Mouse (Mus musculus): Measurements from ENCODE around the gene Gtf3c2. TPM values are rescaled to one million over a fixed set of nuclear protein-coding genes. Genes with fewer than 3 reads are reported as not detected.

Gtf3c2 gene
- polyA plus RNA-seq, 1 experiment from 2014 or later = 47.5 TPM

- DNase-seq (ENCODE audit: low spot score) = peak; percentile 12
Observed at GRCm38 (mm10) chr5:31179301-31179765, 611 bp downstream of the Gtf3c2 start.

GRCm38 (mm10) chr5:31168630-31169029, 11.3 kb downstream of the Gtf3c2 start:
- Histone ChIP-seq H3K9me3 (ENCODE audit: control insufficient read depth, low read length) (no peaks in the 10 kb centered on the region), H3K4me1 (ENCODE audit: control insufficient read depth, insufficient read depth, low read length) (no peaks in the 10 kb centered on the region), H3K27ac (replicated peaks; ENCODE audit: low read depth, low read length) (no peak overlapping the region), H3K36me3 (ENCODE audit: control insufficient read depth, insufficient read depth, low read length) (peaks cover 92% of the 10 kb centered on the region), H3K4me3 (ENCODE audit: low read depth, low read length) (no peak overlapping the region), H3K4me2 (ENCODE audit: low read depth, low read length) (no peak overlapping the region), H3K9ac (ENCODE audit: low read depth, low read length) (no peak overlapping the region), H3K27me3 (replicated peaks; ENCODE audit: control insufficient read depth, insufficient read depth, low read length) (no peaks in the 10 kb centered on the region)
- ATAC-seq (ENCODE audit: low read depth) (no peak), DNase-seq (ENCODE audit: low spot score) (no peak)
- WGBS = 92% methylated on average over 4 of the region's 4 CpGs

More at GRCm38 (mm10) chr5:31179301-31179765, 611 bp downstream of the Gtf3c2 start:
- Histone ChIP-seq H3K9ac (ENCODE audit: low read depth, low read length) (peak overlapping the region; percentile 77), H3K4me1 (ENCODE audit: control insufficient read depth, insufficient read depth, low read length) (peaks cover 10% of the 10 kb centered on the region; the same call in 1 of the 2 replicates), H3K36me3 (ENCODE audit: control insufficient read depth, insufficient read depth, low read length) (peaks cover 7% of the 10 kb centered on the region), H3K9me3 (ENCODE audit: control insufficient read depth, low read length) (no peaks in the 10 kb centered on the region), H3K27me3 (replicated peaks; ENCODE audit: control insufficient read depth, insufficient read depth, low read length) (no peaks in the 10 kb centered on the region), H3K27ac (replicated peaks; ENCODE audit: low read depth, low read length) (peak overlapping the region; percentile 97), H3K4me2 (ENCODE audit: low read depth, low read length) (peak overlapping the region; percentile 78), H3K4me3 (ENCODE audit: low read depth, low read length) (peak overlapping the region; percentile 83)
- ATAC-seq (ENCODE audit: low read depth) = peak; percentile 51
- WGBS = under 1% methylated on average over 22 of the region's 25 CpGs

- Histone ChIP-seq H3K36me3 (ENCODE audit: control insufficient read depth, insufficient read depth, low read length) (peaks cover 97% of the 10 kb centered on the region), H3K4me1 (ENCODE audit: control insufficient read depth, insufficient read depth, low read length) (no peaks in the 10 kb centered on the region), H3K27me3 (replicated peaks; ENCODE audit: control insufficient read depth, insufficient read depth, low read length) (no peaks in the 10 kb centered on the region), H3K4me2 (ENCODE audit: low read depth, low read length) (no peak overlapping the region), H3K9ac (ENCODE audit: low read depth, low read length) (no peak overlapping the region), H3K9me3 (ENCODE audit: control insufficient read depth, low read length) (no peaks in the 10 kb centered on the region), H3K27ac (replicated peaks; ENCODE audit: low read depth, low read length) (no peak overlapping the region), H3K4me3 (ENCODE audit: low read depth, low read length) (no peak overlapping the region)
- WGBS = 90% methylated on average over 1 of the region's 1 CpGs
- DNase-seq (ENCODE audit: low spot score) (no peak), ATAC-seq (ENCODE audit: low read depth) (no peak)
Observed at GRCm38 (mm10) chr5:31164878-31165277, 15.1 kb downstream of the Gtf3c2 start.

- Histone ChIP-seq H3K4me3 (ENCODE audit: low read depth, low read length) (no peak overlapping the region), H3K27me3 (replicated peaks; ENCODE audit: control insufficient read depth, insufficient read depth, low read length) (no peaks in the 10 kb centered on the region)
- no peak for ATAC-seq (ENCODE audit: low read depth)
Observed at GRCm38 (mm10) chr5:31162462-31162861, 17.5 kb downstream of the Gtf3c2 start.

GRCm38 (mm10) chr5:31154152-31154553, 25.8 kb downstream of the Gtf3c2 start, which contains the start of gene Mpv17:
Gene Mpv17 (minus strand): TSS chr5:31154251.
- Histone ChIP-seq H3K27ac (replicated peaks; ENCODE audit: low read depth, low read length) (peak within 1 kb of the TSS; percentile 67), H3K36me3 (ENCODE audit: control insufficient read depth, insufficient read depth, low read length) (peaks cover 42% of the 10 kb centered on the region)

More at GRCm38 (mm10) chr5:31162462-31162861, 17.5 kb downstream of the Gtf3c2 start:
- Histone ChIP-seq H3K9me3 (ENCODE audit: control insufficient read depth, low read length) (no peaks in the 10 kb centered on the region), H3K36me3 (ENCODE audit: control insufficient read depth, insufficient read depth, low read length) (peaks cover 97% of the 10 kb centered on the region), H3K9ac (ENCODE audit: low read depth, low read length) (no peak overlapping the region), H3K4me1 (ENCODE audit: control insufficient read depth, insufficient read depth, low read length) (no peaks in the 10 kb centered on the region), H3K4me2 (ENCODE audit: low read depth, low read length) (no peak overlapping the region), H3K27ac (replicated peaks; ENCODE audit: low read depth, low read length) (no peak overlapping the region)
- DNase-seq (ENCODE audit: low spot score) = no peak

GRCm38 (mm10) chr5:31153516-31154151, 26.3 kb downstream of the Gtf3c2 start:
- Histone ChIP-seq H3K27ac (replicated peaks; ENCODE audit: low read depth, low read length) (0 out of 2 replicates have a peak overlapping the region, but pooled peaks have one; percentile 67), H3K9ac (ENCODE audit: low read depth, low read length) (peak overlapping the region; percentile 67)
- ATAC-seq (ENCODE audit: low read depth) = 0 out of 2 replicates have a peak, but pooled peaks have one; percentile 3

More at GRCm38 (mm10) chr5:31154152-31154553, 25.8 kb downstream of the Gtf3c2 start, which contains the start of gene Mpv17:
- Histone ChIP-seq H3K27me3 (replicated peaks; ENCODE audit: control insufficient read depth, insufficient read depth, low read length) (no peaks in the 10 kb centered on the region), H3K9me3 (ENCODE audit: control insufficient read depth, low read length) (no peaks in the 10 kb centered on the region), H3K9ac (ENCODE audit: low read depth, low read length) (peak within 1 kb of the TSS; percentile 67), H3K4me2 (ENCODE audit: low read depth, low read length) (peak within 1 kb of the TSS; percentile 53), H3K4me3 (ENCODE audit: low read depth, low read length) (peak within 1 kb of the TSS; percentile 56), H3K4me1 (ENCODE audit: control insufficient read depth, insufficient read depth, low read length) (peaks cover 5% of the 10 kb centered on the region; the same call in 1 of the 2 replicates)
- DNase-seq (ENCODE audit: low spot score) (peak; percentile 95), ATAC-seq (ENCODE audit: low read depth) (peak; percentile 96)
- WGBS = under 1% methylated on average over 19 of the region's 19 CpGs

GRCm38 (mm10) chr5:31151746-31152145, 28.2 kb downstream of the Gtf3c2 start:
- no peak for DNase-seq (ENCODE audit: low spot score)
- Histone ChIP-seq H3K27ac (replicated peaks; ENCODE audit: low read depth, low read length) (no peak overlapping the region), H3K9me3 (ENCODE audit: control insufficient read depth, low read length) (no peaks in the 10 kb centered on the region), H3K27me3 (replicated peaks; ENCODE audit: control insufficient read depth, insufficient read depth, low read length) (no peaks in the 10 kb centered on the region), H3K4me1 (ENCODE audit: control insufficient read depth, insufficient read depth, low read length) (peaks cover 5% of the 10 kb centered on the region; the same call in 1 of the 2 replicates), H3K36me3 (ENCODE audit: control insufficient read depth, insufficient read depth, low read length) (peaks cover 27% of the 10 kb centered on the region), H3K4me3 (ENCODE audit: low read depth, low read length) (no peak overlapping the region), H3K4me2 (ENCODE audit: low read depth, low read length) (no peak overlapping the region), H3K9ac (ENCODE audit: low read depth, low read length) (no peak overlapping the region)
- ATAC-seq (ENCODE audit: low read depth) = no peak
- WGBS = 97% methylated on average over 3 of the region's 3 CpGs

More at GRCm38 (mm10) chr5:31153516-31154151, 26.3 kb downstream of the Gtf3c2 start:
- Histone ChIP-seq H3K27me3 (replicated peaks; ENCODE audit: control insufficient read depth, insufficient read depth, low read length) (no peaks in the 10 kb centered on the region), H3K4me2 (ENCODE audit: low read depth, low read length) (peak overlapping the region; percentile 53), H3K36me3 (ENCODE audit: control insufficient read depth, insufficient read depth, low read length) (peaks cover 40% of the 10 kb centered on the region), H3K9me3 (ENCODE audit: control insufficient read depth, low read length) (no peaks in the 10 kb centered on the region), H3K4me3 (ENCODE audit: low read depth, low read length) (peak overlapping the region; percentile 56), H3K4me1 (ENCODE audit: control insufficient read depth, insufficient read depth, low read length) (peaks cover 5% of the 10 kb centered on the region; the same call in 1 of the 2 replicates)
- 41% methylated on average over 6 of the region's 6 CpGs for WGBS
- DNase-seq (ENCODE audit: low spot score) = no peak

GRCm38 (mm10) chr5:31149781-31150180, 30.2 kb downstream of the Gtf3c2 start:
- Histone ChIP-seq H3K4me2 (ENCODE audit: low read depth, low read length) (no peak overlapping the region), H3K36me3 (ENCODE audit: control insufficient read depth, insufficient read depth, low read length) (peaks cover 30% of the 10 kb centered on the region; the same call in 1 of the 2 replicates), H3K27me3 (replicated peaks; ENCODE audit: control insufficient read depth, insufficient read depth, low read length) (no peaks in the 10 kb centered on the region), H3K27ac (replicated peaks; ENCODE audit: low read depth, low read length) (no peak overlapping the region), H3K9ac (ENCODE audit: low read depth, low read length) (no peak overlapping the region), H3K4me1 (ENCODE audit: control insufficient read depth, insufficient read depth, low read length) (peaks cover 5% of the 10 kb centered on the region; the same call in 1 of the 2 replicates), H3K9me3 (ENCODE audit: control insufficient read depth, low read length) (no peaks in the 10 kb centered on the region), H3K4me3 (ENCODE audit: low read depth, low read length) (no peak overlapping the region)
- ATAC-seq (ENCODE audit: low read depth) (no peak), DNase-seq (ENCODE audit: low spot score) (no peak)
- 90% methylated on average over 4 of the region's 4 CpGs for WGBS
